1 mouse cellular context compared by ENCODE assay signal in genomic region chr10:71293245-71293644, GRCm38 (mm10).
TF ChIP-seq lines count a peak whose summit lies in the region.

No protein-coding gene starts in this region.

TF ChIP-seq in CH12.LX, 34 proteins besides CTCF, POLR2A, EP300 and RAD21 (continued from another document):
- TF ChIP-seq ELF1 (IDR thresholded peaks at IDR 0.05; ENCODE audit: low read depth, low read length) (no peak), SMC3 (IDR thresholded peaks at IDR 0.05; ENCODE audit: low read depth, low read length) (no peak), ZNF384 (IDR thresholded peaks at IDR 0.05; ENCODE audit: low read depth, low read length) (no peak), SIN3A (IDR thresholded peaks at IDR 0.05; ENCODE audit: low read length) (no peak), BHLHE40 (IDR thresholded peaks at IDR 0.05; ENCODE audit: low read depth, low read length) (no peak), PAX5 (IDR thresholded peaks at IDR 0.05; ENCODE audit: low read length) (no peak), ETS1 (conservative IDR thresholded peaks at IDR 0.05; ENCODE audit: low read depth, low read length) (no peak), MAFK (IDR thresholded peaks at IDR 0.05; ENCODE audit: insufficient replicate concordance, low read length) (no peak), NELFE (IDR thresholded peaks at IDR 0.05; ENCODE audit: low read depth, low read length) (no peak), ZKSCAN1 (IDR thresholded peaks at IDR 0.05; ENCODE audit: borderline replicate concordance, low read depth, low read length) (no peak), MAZ (IDR thresholded peaks at IDR 0.05; ENCODE audit: low read depth, low read length) (no peak)
TF ChIP-seq in CH12.LX: peak in this region for 0.
